ENCODE assay signal across 22 mouse cellular contexts in genomic region chr2:153424557-153424956, GRCm38 (mm10).
A peak's percentile ranks its signal among the peaks of the same experiment; 100 is the strongest.
DNase-seq lines count a peak whose midpoint lies in the region; ATAC-seq and TF ChIP-seq lines count a peak whose summit lies in the region.
"Had no signal": no experiment of that assay in that cellular context is flagged by ENCODE, and none has a peak within 500 bp of the region (broad histone marks: within the 10 kb centered on the region; RNA-seq: fewer than 3 reads in every experiment).

No protein-coding gene starts in this region.

- ATAC-seq in hindbrain, embryonic 12.5 days (ENCODE audit: low FRiP score), result no peak
- ATAC-seq in hindbrain, embryonic 16.5 days, result no peak
- ATAC-seq in midbrain, embryonic 15.5 days (replicated peaks), result no peak
- no peak for ATAC-seq in intestine, embryonic 14.5 days (replicated peaks; ENCODE audit: low FRiP score, low TSS enrichment, low read depth)
- ATAC-seq: CD4-positive, CD25-positive, alpha-beta regulatory T cell, adult 4 months; forebrain, postnatal 0 days; midbrain, embryonic 16.5 days had no signal

- DNase-seq in midbrain, embryonic 10.5 days (ENCODE audit: low spot score), result no peak
- DNase-seq in intestine, embryonic 14.5 days (ENCODE audit: low spot score), result no peak
- DNase-seq in layer of hippocampus, postnatal 25 days (ENCODE audit: extremely low spot score in 1 of 2, low spot score in 1 of 2), result no peak
- no peak for DNase-seq in cerebellum, adult 11 months
- DNase-seq: adrenal gland, adult 8-10 months; embryo, embryonic 11 days; forebrain, postnatal 0 days; gastrocnemius, postnatal 14 days; heart, postnatal 4 days; kidney, postnatal 10 days; left cerebral cortex, postnatal 4 days; lung, embryonic 14.5 days; right cerebral cortex, postnatal 4 days; thymus, postnatal 4 days had no signal

- H3K9me3 ChIP-seq in hindbrain, embryonic 12.5 days (replicated peaks), result no peaks in the 10 kb centered on the region
- no peaks in the 10 kb centered on the region for H3K9me3 ChIP-seq in hindbrain, embryonic 16.5 days (ENCODE audit: control insufficient read depth, low read length)
- no peaks in the 10 kb centered on the region for H3K9me3 ChIP-seq in midbrain, embryonic 10.5 days (replicated peaks)
- no peaks in the 10 kb centered on the region for H3K9me3 ChIP-seq in midbrain, embryonic 15.5 days
- H3K9me3 ChIP-seq in intestine, embryonic 14.5 days (ENCODE audit: control insufficient read depth, low read length), result no peaks in the 10 kb centered on the region
- H3K9me3 ChIP-seq: neural tube, embryonic 12.5 days had no signal

- TF ChIP-seq POLR2A in small intestine, adult 2 months (IDR thresholded peaks at IDR 0.05; ENCODE audit: low read depth, low read length), result no peak

- peaks cover 58% of the 10 kb centered on the region for H3K4me1 ChIP-seq in hindbrain, embryonic 12.5 days
- peaks cover 43% of the 10 kb centered on the region for H3K4me1 ChIP-seq in hindbrain, embryonic 16.5 days (ENCODE audit: control insufficient read depth, insufficient read depth, low read depth, low read length)
- H3K4me1 ChIP-seq in midbrain, embryonic 10.5 days, result peaks cover 83% of the 10 kb centered on the region
- H3K4me1 ChIP-seq in midbrain, embryonic 15.5 days, result peaks cover 54% of the 10 kb centered on the region
- peaks cover 54% of the 10 kb centered on the region for H3K4me1 ChIP-seq in intestine, embryonic 14.5 days (replicated peaks; ENCODE audit: control insufficient read depth, insufficient read depth, low read length)
- H3K4me1 ChIP-seq in small intestine, adult 2 months (ENCODE audit: control insufficient read depth, insufficient read depth, insufficient read length, low read length), result peaks cover 38% of the 10 kb centered on the region

- peaks cover 47% of the 10 kb centered on the region for H3K36me3 ChIP-seq in hindbrain, embryonic 12.5 days
- peaks cover 11% of the 10 kb centered on the region; the same call in 1 of the 2 replicates for H3K36me3 ChIP-seq in hindbrain, embryonic 16.5 days (ENCODE audit: control insufficient read depth, insufficient read depth, low read length)
- peaks cover 47% of the 10 kb centered on the region for H3K36me3 ChIP-seq in midbrain, embryonic 10.5 days
- peaks cover 14% of the 10 kb centered on the region; the same call in 1 of the 2 replicates for H3K36me3 ChIP-seq in midbrain, embryonic 15.5 days (replicated peaks)
- peaks cover 43% of the 10 kb centered on the region for H3K36me3 ChIP-seq in intestine, embryonic 14.5 days (ENCODE audit: control insufficient read depth, insufficient read depth, low read length)
- peaks cover 13% of the 10 kb centered on the region; the same call in 1 of the 2 replicates for H3K36me3 ChIP-seq in small intestine, adult 2 months (ENCODE audit: control insufficient read depth, insufficient read depth, low read length)

- 88% methylated on average over 8 of the region's 8 CpGs for WGBS in hindbrain, embryonic 12.5 days
- 82% methylated on average over 8 of the region's 8 CpGs for WGBS in hindbrain, embryonic 16.5 days
- WGBS in midbrain, embryonic 10.5 days, result 85% methylated on average over 8 of the region's 8 CpGs
- 86% methylated on average over 8 of the region's 8 CpGs for WGBS in midbrain, embryonic 15.5 days
- 72% methylated on average over 8 of the region's 8 CpGs for WGBS in intestine, embryonic 14.5 days
- 18% methylated on average over 8 of the region's 8 CpGs for WGBS in small intestine, adult 2 months

- H3K27me3 ChIP-seq in hindbrain, embryonic 12.5 days, result no peaks in the 10 kb centered on the region
- H3K27me3 ChIP-seq in hindbrain, embryonic 16.5 days (replicated peaks; ENCODE audit: control insufficient read depth, insufficient read depth, low read length), result no peaks in the 10 kb centered on the region
- no peaks in the 10 kb centered on the region for H3K27me3 ChIP-seq in midbrain, embryonic 10.5 days (ENCODE audit: low read depth, poor library complexity, severe bottlenecking)
- no peaks in the 10 kb centered on the region for H3K27me3 ChIP-seq in midbrain, embryonic 15.5 days (replicated peaks)
- no peaks in the 10 kb centered on the region for H3K27me3 ChIP-seq in intestine, embryonic 14.5 days (replicated peaks; ENCODE audit: control insufficient read depth, insufficient read depth, low read length)
- H3K27me3 ChIP-seq in small intestine, adult 2 months (ENCODE audit: control insufficient read depth, insufficient read depth, low read length), result no peaks in the 10 kb centered on the region
- H3K27me3 ChIP-seq: neural tube, embryonic 12.5 days had no signal

- no peak overlapping the region for H3K4me2 ChIP-seq in hindbrain, embryonic 12.5 days (replicated peaks)
- H3K4me2 ChIP-seq in hindbrain, embryonic 16.5 days (ENCODE audit: low read length), result no peak overlapping the region
- no peak overlapping the region for H3K4me2 ChIP-seq in midbrain, embryonic 15.5 days
- no peak overlapping the region for H3K4me2 ChIP-seq in intestine, embryonic 14.5 days (ENCODE audit: low read length)
- H3K4me2 ChIP-seq: lung, embryonic 14.5 days; neural tube, embryonic 12.5 days had no signal

- no peak overlapping the region for H3K4me3 ChIP-seq in hindbrain, embryonic 12.5 days
- H3K4me3 ChIP-seq in hindbrain, embryonic 16.5 days (ENCODE audit: low read length), result no peak overlapping the region
- no peak overlapping the region for H3K4me3 ChIP-seq in midbrain, embryonic 10.5 days
- H3K4me3 ChIP-seq in midbrain, embryonic 15.5 days, result no peak overlapping the region
- no peak overlapping the region for H3K4me3 ChIP-seq in intestine, embryonic 14.5 days (ENCODE audit: low read depth, low read length)
- peak overlapping the region; percentile 47 for H3K4me3 ChIP-seq in small intestine, adult 2 months (ENCODE audit: low read depth, low read length)
- H3K4me3 ChIP-seq: neural tube, embryonic 12.5 days had no signal

- H3K9ac ChIP-seq in hindbrain, embryonic 12.5 days, result no peak overlapping the region
- no peak overlapping the region; the same call in 1 of the 2 replicates for H3K9ac ChIP-seq in hindbrain, embryonic 16.5 days (ENCODE audit: low read depth, low read length)
- no peak overlapping the region for H3K9ac ChIP-seq in midbrain, embryonic 15.5 days
- no peak overlapping the region for H3K9ac ChIP-seq in intestine, embryonic 14.5 days (ENCODE audit: low read length)
- H3K9ac ChIP-seq: forebrain, postnatal 0 days; lung, embryonic 14.5 days; neural tube, embryonic 12.5 days had no signal

- H3K27ac ChIP-seq in hindbrain, embryonic 12.5 days, result peak overlapping the region; percentile 25; the same call in 1 of the 2 replicates
- H3K27ac ChIP-seq in hindbrain, embryonic 16.5 days (ENCODE audit: low read depth, low read length), result no peak overlapping the region
- peak overlapping the region; percentile 87; the same call in 1 of the 2 replicates for H3K27ac ChIP-seq in midbrain, embryonic 10.5 days (replicated peaks)
- H3K27ac ChIP-seq in midbrain, embryonic 15.5 days, result no peak overlapping the region
- peak overlapping the region; percentile 79 for H3K27ac ChIP-seq in intestine, embryonic 14.5 days (ENCODE audit: low read depth)
- H3K27ac ChIP-seq in small intestine, adult 2 months (ENCODE audit: insufficient read depth, low read depth, low read length), result peak overlapping the region; percentile 96
- H3K27ac ChIP-seq: macrophage; neural tube, embryonic 12.5 days had no signal

- no peak for TF ChIP-seq CTCF in small intestine, adult 2 months (IDR thresholded peaks at IDR 0.05; ENCODE audit: extremely low read depth, insufficient read length, insufficient replicate concordance, low read depth, low read length)

Comparison
In these comparisons a context has a peak if more than half of its experiments do, and no peak if none do; other contexts are left out.
1. H3K27ac ChIP-seq: peak in hindbrain, embryonic 12.5 days (single experiment), midbrain, embryonic 10.5 days (single experiment), intestine, embryonic 14.5 days (single experiment) and small intestine, adult 2 months (single experiment); none in hindbrain, embryonic 16.5 days (single experiment) and midbrain, embryonic 15.5 days (single experiment).